In the genomic region with DNA sequence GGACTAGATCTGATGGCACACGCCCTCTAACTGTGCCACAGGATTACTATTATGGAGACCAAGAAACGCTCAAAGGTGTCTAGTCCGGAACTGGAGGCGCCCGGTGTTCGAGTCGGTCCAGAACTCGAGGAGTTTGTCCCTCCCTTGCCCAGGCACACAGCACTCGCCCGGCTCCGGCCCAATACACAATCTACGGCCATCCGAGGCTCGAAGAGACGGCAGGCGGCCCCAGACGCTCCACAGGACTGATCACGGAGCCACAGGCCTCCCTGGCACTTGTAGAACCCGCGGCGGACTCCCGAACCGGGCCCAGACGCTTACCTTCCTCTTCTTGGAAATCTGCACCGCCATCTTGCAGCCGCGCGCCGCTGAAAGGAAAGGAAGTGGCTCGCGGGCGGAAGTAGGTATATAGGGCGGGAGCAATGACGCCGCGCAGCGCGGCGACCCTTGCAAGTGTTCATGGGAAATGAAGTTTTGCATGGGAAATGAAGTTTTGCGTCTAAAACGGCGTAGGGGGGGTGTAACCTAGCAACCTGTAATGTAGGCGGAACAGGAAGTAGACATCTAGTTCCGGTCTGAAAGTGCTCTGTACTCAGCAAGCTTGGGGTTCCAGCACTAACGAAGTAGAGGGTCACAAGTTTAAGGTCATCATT, we compare ENCODE assay signal across 1 mouse cellular context.
TF ChIP-seq lines count a peak whose summit lies in the region.

Rps3 (minus strand) TSS at position 468 of the 653 bp plus-strand sequence.

TF ChIP-seq in MEL, 35 proteins besides CTCF, POLR2A, EP300 and RAD21 (continued from another document):
- TF ChIP-seq NELFE (IDR thresholded peaks at IDR 0.05; ENCODE audit: low read depth, low read length) (peak; percentile 99), MEF2A (IDR thresholded peaks at IDR 0.05; ENCODE audit: extremely low read depth, insufficient replicate concordance, low read depth, low read length, poor library complexity, severe bottlenecking) (no peak), POLR2AphosphoS2 (IDR thresholded peaks at IDR 0.05; ENCODE audit: low read length) (peak; percentile 97), MYC (IDR thresholded peaks at IDR 0.05; ENCODE audit: low read depth, low read length) (peak; percentile 92; the same call in 1 of the 2 replicates), ZC3H11A (IDR thresholded peaks at IDR 0.05; ENCODE audit: low read depth, low read length) (no peak), CHD2 (IDR thresholded peaks at IDR 0.05; ENCODE audit: low read length) (no peak), SIN3A (IDR thresholded peaks at IDR 0.05; ENCODE audit: low read length) (peak; percentile 90), RCOR1 (IDR thresholded peaks at IDR 0.05; ENCODE audit: low read depth, low read length) (no peak), E2F4 (IDR thresholded peaks at IDR 0.05; ENCODE audit: borderline replicate concordance, low read depth, low read length) (0 out of 2 replicates have a peak, but pooled peaks have one; percentile 74), GATA1 (IDR thresholded peaks at IDR 0.05; ENCODE audit: low read depth, low read length) (no peak), POLR2AphosphoS5 (IDR thresholded peaks at IDR 0.05; ENCODE audit: borderline replicate concordance, low read depth, low read length) (no peak; the same call in 1 of the 2 replicates), BHLHE40 (IDR thresholded peaks at IDR 0.05; ENCODE audit: borderline replicate concordance, low read depth, low read length) (no peak)
TF ChIP-seq in MEL: peak in this region for 18.
